Mouse (Mus musculus) limb, embryonic 14.5 days (tissue): ENCODE results near the gene Cd79b. TPM values are rescaled to one million over a fixed set of nuclear protein-coding genes. Genes with fewer than 3 reads are reported as not detected.

Experiments
- ATAC-seq: fragments of 200-750 bp; cut with Nextera tagmentation; 2 replicates; pipeline ENCODE4 v1.8.0; 2017; ENCODE audit warnings: low read depth, moderate number of reproducible peaks, moderate TSS enrichment; ENCODE audit not compliant: low FRiP score
- DNase-seq: peaks from one replicate; pipeline ENCODE4 v3.0.0-alpha.2; 2015; ENCODE audit warnings: low spot score
- H3K27ac ChIP-seq: fragments of 300-500 bp; sonication (generic); replicated peaks from 2 replicates; pipeline ENCODE4 v1.5.1; 2014; ENCODE audit warnings: low read depth, mild to moderate bottlenecking, low read length, moderate library complexity, mixed read lengths
- H3K27me3 ChIP-seq: fragments of 300-500 bp; sonication (generic); 2 replicates; pipeline ENCODE4 v1.6.1; 2014; ENCODE audit warnings: low read length, mixed read lengths; ENCODE audit not compliant: control insufficient read depth, insufficient read depth
- H3K36me3 ChIP-seq: fragments of 300-500 bp; sonication (generic); 2 replicates; pipeline ENCODE4 v1.6.1; 2014; ENCODE audit warnings: mild to moderate bottlenecking, low read length, moderate library complexity, mixed read lengths; ENCODE audit not compliant: control insufficient read depth, insufficient read depth
- H3K4me1 ChIP-seq: fragments of 300-500 bp; sonication (generic); 2 replicates; pipeline ENCODE4 v1.6.1; 2014; ENCODE audit warnings: antibody characterized with exemption, low read length, mixed read lengths; ENCODE audit not compliant: control insufficient read depth, insufficient read depth
- H3K4me2 ChIP-seq: fragments of 300-500 bp; sonication (generic); replicated peaks from 2 replicates; pipeline ENCODE4 v1.6.1; 2014; ENCODE audit warnings: low read depth, mild to moderate bottlenecking, low read length, moderate library complexity; ENCODE audit not compliant: severe bottlenecking
- H3K4me3 ChIP-seq: fragments of 300-500 bp; sonication (generic); replicated peaks from 2 replicates; pipeline ENCODE4 v1.5.1; 2014; ENCODE audit warnings: low read length
- H3K9ac ChIP-seq: fragments of 300-500 bp; sonication (generic); 2 replicates; pipeline ENCODE4 v1.6.1; 2014; ENCODE audit warnings: mild to moderate bottlenecking, low read depth, low read length, moderate library complexity; ENCODE audit not compliant: severe bottlenecking
- H3K9me3 ChIP-seq: fragments of 300-500 bp; sonication (generic); 2 replicates; pipeline ENCODE4 v1.6.1; 2016; ENCODE audit warnings: low read length; ENCODE audit not compliant: control insufficient read depth
- POLR2A ChIP-seq: fragments of 200-500 bp; IDR thresholded peaks from 2 replicates; pipeline ENCODE4 v1.8.0; 2012; ENCODE audit warnings: inconsistent platforms, mild to moderate bottlenecking, moderate library complexity, borderline replicate concordance; ENCODE audit not compliant: insufficient read depth, insufficient read length; ENCODE audit errors: extremely low read depth
- WGBS: fragments of 180-500 bp; shearing (Covaris S2); extraction: QIAGEN DNeasy Blood & Tissue Kit; methylation state at CpG from one replicate; pipeline ENCODE4 v1.1.7; 2014; 5-methylcytosine and 5-hydroxymethylcytosine counted together
- polyA plus RNA-seq, 2 experiments: library from polyadenylated mRNA; depleted of rRNA in 1 of 2; stranded (reverse) in 1 of 2; unstranded in 1 of 2; fragments of >200 nt; fragmentation: Nextera tagmentation in 1 of 2; extraction: Ambion mirVana in 1 of 2; gene quantifications; 2 replicates each; pipeline versions ENCODE4 v1.2.1 to v1.2.3; 2012 to 2014

The Cd79b gene
- polyA plus RNA-seq, 2 experiments, result 2.7 to 3.0 TPM

DNA sequence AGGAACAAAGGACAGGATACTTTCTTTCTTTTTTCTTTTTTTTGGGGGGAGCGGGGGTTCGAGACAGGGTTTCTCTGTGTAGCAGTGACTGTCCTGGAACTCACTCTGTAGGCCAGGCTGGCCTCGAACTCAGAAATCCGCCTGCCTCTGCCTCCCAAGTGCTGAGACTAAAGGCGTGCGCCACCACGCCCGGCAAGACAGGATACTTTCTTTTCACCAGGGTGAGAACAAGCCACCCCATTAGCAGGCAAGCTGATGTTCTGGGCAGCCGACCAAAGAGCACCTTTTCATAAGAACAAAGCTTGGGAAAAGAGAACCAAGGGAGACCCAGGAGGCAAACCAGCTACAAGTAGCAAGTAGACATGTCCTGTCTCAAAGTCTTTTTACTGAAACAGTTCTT lies 7.8 kb downstream of the Cd79b start:
- DNase-seq, result no peak

DNA sequence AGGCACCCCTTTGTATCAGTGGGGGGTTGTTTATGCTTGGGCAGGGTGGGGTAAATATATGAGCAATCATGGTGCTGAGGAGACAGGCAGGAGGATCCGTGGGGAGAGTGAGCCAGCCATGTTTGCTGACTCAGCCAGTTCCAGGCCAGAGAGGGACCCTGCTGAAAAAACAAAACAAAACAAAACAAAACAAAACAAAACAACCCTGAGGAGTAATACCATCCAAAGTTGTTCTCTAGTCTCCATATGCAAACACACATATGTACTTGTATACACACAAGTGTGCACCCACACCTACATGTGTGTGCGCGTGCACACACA lies 8.5 kb downstream of the Cd79b start:
- H3K27me3 ChIP-seq, result no peaks in the 10 kb centered on the region
- no peaks in the 10 kb centered on the region for H3K9me3 ChIP-seq
- H3K4me1 ChIP-seq, result no peaks in the 10 kb centered on the region
- ATAC-seq, result no peak
- no peak overlapping the region for H3K4me2 ChIP-seq
- H3K4me3 ChIP-seq, result no peak overlapping the region
- H3K9ac ChIP-seq, result no peak overlapping the region
- DNase-seq, result no peak
- no peak for TF ChIP-seq POLR2A
- no peaks in the 10 kb centered on the region for H3K36me3 ChIP-seq
- 86% methylated on average over 3 of the region's 3 CpGs for WGBS
- no peak overlapping the region for H3K27ac ChIP-seq

More for the DNA sequence above, 7.8 kb downstream of the Cd79b start:
- no peak for TF ChIP-seq POLR2A
- no peaks in the 10 kb centered on the region for H3K9me3 ChIP-seq
- 82% methylated on average over 9 of the region's 9 CpGs for WGBS
- no peak overlapping the region for H3K4me3 ChIP-seq
- no peak overlapping the region for H3K27ac ChIP-seq
- no peak overlapping the region for H3K9ac ChIP-seq
- no peaks in the 10 kb centered on the region for H3K27me3 ChIP-seq
- H3K36me3 ChIP-seq, result no peaks in the 10 kb centered on the region
- no peaks in the 10 kb centered on the region for H3K4me1 ChIP-seq
- H3K4me2 ChIP-seq, result no peak overlapping the region
- no peak for ATAC-seq

DNA sequence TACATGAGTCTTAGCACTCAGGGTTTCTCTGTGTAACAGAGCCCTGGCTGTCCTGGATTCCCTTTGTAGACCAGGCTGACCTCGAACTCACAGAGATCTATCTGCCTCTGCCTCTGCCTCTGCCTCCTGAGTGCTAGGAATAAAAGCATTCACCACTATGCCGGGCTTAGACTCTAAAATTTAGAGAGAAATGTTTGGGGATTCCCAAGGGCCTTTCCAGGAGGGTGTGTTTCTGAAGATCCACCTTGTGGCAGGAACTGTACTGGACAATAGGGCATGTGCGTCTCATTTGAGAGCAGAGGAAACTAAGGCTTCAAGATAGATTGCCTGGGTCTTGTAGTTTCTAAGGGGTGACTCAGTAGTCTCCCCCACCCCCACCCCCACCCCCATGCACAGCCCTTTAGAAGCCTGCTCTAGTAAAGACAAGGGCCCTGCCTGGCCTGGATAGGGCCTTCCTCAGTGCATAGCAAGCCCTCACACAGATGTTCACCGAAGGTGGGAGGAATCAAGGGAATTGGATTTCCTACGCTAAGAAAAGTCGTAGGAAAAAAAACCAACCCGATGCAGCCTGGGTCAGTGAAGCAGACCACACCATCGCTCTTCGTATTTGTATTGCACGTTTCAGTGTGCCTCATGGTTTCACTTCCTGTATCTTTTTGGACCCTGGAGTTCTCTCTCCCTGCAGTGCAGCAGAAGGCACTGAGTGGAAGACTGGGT lies 9.1 kb downstream of the Cd79b start:
- Histone ChIP-seq H3K36me3 (no peaks in the 10 kb centered on the region), H3K9me3 (no peaks in the 10 kb centered on the region), H3K4me1 (no peaks in the 10 kb centered on the region), H3K27ac (no peak overlapping the region), H3K4me2 (no peak overlapping the region), H3K4me3 (no peak overlapping the region), H3K9ac (no peak overlapping the region), H3K27me3 (no peaks in the 10 kb centered on the region)
- no peak for TF ChIP-seq POLR2A
- whole genome bisulfite sequencing, result 74% methylated on average over 10 of the region's 10 CpGs
- no peak for DNase-seq
- ATAC-seq, result no peak

DNA sequence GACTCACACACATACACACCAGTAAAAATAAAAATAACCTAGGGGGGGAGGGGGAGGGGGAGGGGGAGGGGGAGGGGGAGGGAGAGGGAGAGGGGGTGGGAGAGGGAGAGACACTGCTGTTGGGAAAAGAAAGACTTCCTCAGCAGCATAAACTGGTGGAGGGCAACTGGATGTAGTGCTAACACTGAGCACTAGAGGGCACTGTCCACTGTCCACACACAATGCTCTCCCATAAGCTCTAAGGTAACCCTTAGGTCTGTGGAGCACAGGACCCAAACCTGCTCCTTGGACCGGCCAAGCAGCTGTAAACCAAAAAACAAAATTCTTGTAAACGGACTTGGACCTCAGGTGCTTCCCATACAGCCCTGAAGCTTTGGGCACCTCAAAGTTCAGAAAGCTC lies 11.9 kb downstream of the Cd79b start:
- no peak for TF ChIP-seq POLR2A
- Histone ChIP-seq H3K27ac (no peak overlapping the region), H3K9ac (no peak overlapping the region), H3K36me3 (no peaks in the 10 kb centered on the region), H3K27me3 (no peaks in the 10 kb centered on the region), H3K4me3 (no peak overlapping the region), H3K4me1 (no peaks in the 10 kb centered on the region), H3K4me2 (no peak overlapping the region), H3K9me3 (no peaks in the 10 kb centered on the region)
- DNase-seq (peak; percentile 65), ATAC-seq (no peak)
- WGBS, result 9% methylated on average over 2 of the region's 2 CpGs

DNA sequence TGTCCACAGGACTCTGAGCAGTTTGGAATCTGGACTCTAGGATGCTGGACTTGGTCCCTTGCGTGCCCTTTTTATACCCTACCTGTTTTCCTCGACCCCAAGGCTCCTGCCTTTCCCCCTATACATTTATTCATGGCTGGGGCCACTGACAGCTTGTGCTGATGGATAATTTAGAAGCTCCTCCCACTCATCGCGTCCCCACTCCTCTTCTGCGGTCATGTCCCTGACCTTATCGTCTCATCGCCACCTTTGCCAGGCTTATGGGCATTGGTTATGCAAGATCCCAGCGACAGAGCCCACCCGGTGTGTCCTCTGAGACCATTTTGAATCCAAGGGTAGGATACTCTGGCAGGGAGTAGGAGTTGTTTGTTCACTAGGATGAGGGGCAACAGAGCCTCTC lies 12.8 kb downstream of the Cd79b start, which contains the start of gene Gh:
TSS of gene Gh (minus strand) at position 101 of the 400 bp plus-strand sequence.
- no peaks in the 10 kb centered on the region for H3K27me3 ChIP-seq
- H3K4me3 ChIP-seq, result no peak within 1 kb of the TSS
- WGBS, result 84% methylated on average over 9 of the region's 9 CpGs
- no peaks in the 10 kb centered on the region for H3K9me3 ChIP-seq
- ATAC-seq (no peak), DNase-seq (no peak)
- H3K36me3 ChIP-seq, result no peaks in the 10 kb centered on the region
- H3K4me1 ChIP-seq, result no peaks in the 10 kb centered on the region
- no peak within 1 kb of the TSS for H3K27ac ChIP-seq
- H3K9ac ChIP-seq, result no peak within 1 kb of the TSS
- TF ChIP-seq POLR2A, result no peak
- no peak within 1 kb of the TSS for H3K4me2 ChIP-seq

DNA sequence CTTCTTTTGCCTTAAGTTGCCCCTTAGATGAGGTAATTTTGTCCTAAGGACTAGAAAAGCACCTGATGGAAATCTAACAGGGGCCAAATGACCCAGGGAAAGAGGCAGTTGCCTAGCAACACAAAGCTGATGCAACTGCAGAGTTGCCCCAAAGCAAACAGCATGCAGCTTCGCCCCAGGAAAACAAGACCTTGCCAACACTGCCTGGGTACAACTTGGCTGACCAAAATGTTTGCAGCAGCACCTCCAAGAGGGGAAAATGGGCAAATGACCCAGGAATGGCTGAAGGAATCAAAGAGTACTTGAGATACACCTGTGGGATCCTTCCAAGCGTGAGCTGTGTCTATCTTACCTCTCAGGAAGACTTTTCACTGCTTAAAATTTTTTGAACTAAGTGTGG lies 22.7 kb downstream of the Cd79b start:
- no peak overlapping the region for H3K27ac ChIP-seq
- H3K4me1 ChIP-seq, result 0 out of 2 replicates have a peak, but pooled peaks cover 4% of the 10 kb centered on the region
- 95% methylated on average over 2 of the region's 2 CpGs for WGBS
- DNase-seq, result no peak
- no peaks in the 10 kb centered on the region for H3K36me3 ChIP-seq
- no peak for ATAC-seq
- TF ChIP-seq POLR2A, result no peak
- no peak overlapping the region for H3K4me2 ChIP-seq
- H3K4me3 ChIP-seq, result no peak overlapping the region
- no peak overlapping the region for H3K9ac ChIP-seq
- no peaks in the 10 kb centered on the region for H3K27me3 ChIP-seq
- H3K9me3 ChIP-seq, result no peaks in the 10 kb centered on the region
